Mouse (Mus musculus) neural tube, embryonic 15.5 days (tissue): ENCODE measurements around the gene F830045P16Rik. TPM values are rescaled to one million over a fixed set of nuclear protein-coding genes. Genes with fewer than 3 reads are reported as not detected.
"Not testable (repeated sequence)": the region's sequence is repeated elsewhere in the genome, so short reads cannot be mapped to it uniquely, and the experiment has no call there.

Experiments used
- ATAC-seq: fragments of 200-750 bp; cut with Nextera tagmentation; 2 replicates; pipeline ENCODE4 v1.8.0; 2017; ENCODE audit warnings: mild to moderate bottlenecking, moderate TSS enrichment, moderate library complexity; ENCODE audit not compliant: low FRiP score
- H3K27ac ChIP-seq: fragments of 300-500 bp; sonication (generic); replicated peaks from 2 replicates; pipeline ENCODE4 v1.5.1; 2015; ENCODE audit warnings: mild to moderate bottlenecking, inconsistent platforms
- H3K27me3 ChIP-seq: fragments of 300-500 bp; sonication (generic); replicated peaks from 2 replicates; pipeline ENCODE4 v1.6.1; 2015; ENCODE audit warnings: inconsistent platforms
- H3K36me3 ChIP-seq: fragments of 300-500 bp; sonication (generic); 2 replicates; pipeline ENCODE4 v1.6.1; 2015; ENCODE audit warnings: inconsistent platforms
- H3K4me1 ChIP-seq: fragments of 300-500 bp; sonication (generic); 2 replicates; pipeline ENCODE4 v1.6.1; 2015; ENCODE audit warnings: inconsistent platforms
- H3K4me2 ChIP-seq: fragments of 300-500 bp; sonication (generic); 2 replicates; pipeline ENCODE4 v1.6.1; 2015; ENCODE audit warnings: inconsistent platforms, mild to moderate bottlenecking, moderate library complexity
- H3K4me3 ChIP-seq: fragments of 300-500 bp; sonication (generic); replicated peaks from 2 replicates; pipeline ENCODE4 v1.5.1; 2015; ENCODE audit warnings: mild to moderate bottlenecking, inconsistent platforms
- H3K9ac ChIP-seq: fragments of 300-500 bp; sonication (generic); replicated peaks from 2 replicates; pipeline ENCODE4 v1.6.1; 2015; ENCODE audit warnings: mild to moderate bottlenecking, inconsistent platforms
- H3K9me3 ChIP-seq: fragments of 300-500 bp; sonication (generic); replicated peaks from 2 replicates; pipeline ENCODE4 v1.6.1; 2016; ENCODE audit warnings: inconsistent platforms
- WGBS: fragments of 180-500 bp; shearing (Covaris S2); methylation state at CpG from one replicate; pipeline ENCODE4 v1.1.7; 2015; ENCODE audit warnings: mixed read lengths; 5-methylcytosine and 5-hydroxymethylcytosine counted together
- polyA plus RNA-seq: library from polyadenylated mRNA; unstranded; fragments of >200 nt; fragmentation: Nextera tagmentation; extraction: Ambion mirVana; gene quantifications from 2 replicates; pipeline ENCODE4 v1.2.1, GENCODE M21; 2015

The F830045P16Rik gene
- polyA plus RNA-seq, 1 experiment from 2014 or later = not detected

- no peak overlapping the region for H3K4me2 ChIP-seq
- H3K9ac ChIP-seq = no peak overlapping the region
- H3K4me1 ChIP-seq = no peaks in the 10 kb centered on the region
- H3K27ac ChIP-seq = no peak overlapping the region
- no peaks in the 10 kb centered on the region for H3K27me3 ChIP-seq
- no peak overlapping the region for H3K4me3 ChIP-seq
- no peaks in the 10 kb centered on the region for H3K9me3 ChIP-seq
- 76% methylated on average over 2 of the region's 2 CpGs for WGBS
- ATAC-seq = no peak
- H3K36me3 ChIP-seq = no peaks in the 10 kb centered on the region
Measured at GRCm38 (mm10) chr2:129470839-129471238, 65.6 kb downstream of the F830045P16Rik start.

- not testable (repeated sequence) for H3K27me3 ChIP-seq, H3K4me1 ChIP-seq, H3K9ac ChIP-seq, H3K9me3 ChIP-seq, H3K27ac ChIP-seq, H3K36me3 ChIP-seq, H3K4me3 ChIP-seq, H3K4me2 ChIP-seq, ATAC-seq
- 100% methylated on average over 1 of the region's 1 CpGs for WGBS
Measured at GRCm38 (mm10) chr2:129438772-129439171, 97.6 kb downstream of the F830045P16Rik start.

- Histone ChIP-seq H3K9ac (no peak overlapping the region), H3K27ac (no peak overlapping the region), H3K4me2 (no peak overlapping the region), H3K4me3 (no peak overlapping the region), H3K27me3 (no peaks in the 10 kb centered on the region), H3K4me1 (no peaks in the 10 kb centered on the region), H3K36me3 (no peaks in the 10 kb centered on the region), H3K9me3 (no peaks in the 10 kb centered on the region)
- no peak for ATAC-seq
- 86% methylated on average over 1 of the region's 1 CpGs for WGBS
Measured at GRCm38 (mm10) chr2:129435154-129435553, 101.2 kb downstream of the F830045P16Rik start.

- ATAC-seq = no peak
- H3K27ac ChIP-seq = no peak overlapping the region
Measured at GRCm38 (mm10) chr2:129423741-129424140, 112.7 kb downstream of the F830045P16Rik start.

GRCm38 (mm10) chr2:129420897-129421561 lies 115.4 kb downstream of the F830045P16Rik start:
- no peak for ATAC-seq
- Histone ChIP-seq H3K4me2 (no peak overlapping the region), H3K4me3 (no peak overlapping the region), H3K27me3 (no peaks in the 10 kb centered on the region), H3K36me3 (no peaks in the 10 kb centered on the region), H3K9ac (no peak overlapping the region), H3K9me3 (no peaks in the 10 kb centered on the region), H3K27ac (no peak overlapping the region), H3K4me1 (no peaks in the 10 kb centered on the region)
- 91% methylated on average over 10 of the region's 10 CpGs for WGBS

More at GRCm38 (mm10) chr2:129423741-129424140, 112.7 kb downstream of the F830045P16Rik start:
- Histone ChIP-seq H3K9ac (no peak overlapping the region), H3K4me3 (no peak overlapping the region), H3K4me2 (no peak overlapping the region), H3K9me3 (no peaks in the 10 kb centered on the region), H3K4me1 (no peaks in the 10 kb centered on the region), H3K36me3 (no peaks in the 10 kb centered on the region), H3K27me3 (no peaks in the 10 kb centered on the region)
- WGBS = 57% methylated on average over 3 of the region's 3 CpGs

GRCm38 (mm10) chr2:129419361-129419880 lies 117.0 kb downstream of the F830045P16Rik start:
- H3K36me3 ChIP-seq = no peaks in the 10 kb centered on the region
- WGBS = 83% methylated on average over 3 of the region's 3 CpGs
- H3K4me1 ChIP-seq = no peaks in the 10 kb centered on the region

GRCm38 (mm10) chr2:129414593-129414992 lies 121.8 kb downstream of the F830045P16Rik start:
- H3K27ac ChIP-seq = no peak overlapping the region
- H3K9ac ChIP-seq = no peak overlapping the region
- no peaks in the 10 kb centered on the region for H3K4me1 ChIP-seq
- H3K36me3 ChIP-seq = no peaks in the 10 kb centered on the region
- H3K4me2 ChIP-seq = no peak overlapping the region
- no peaks in the 10 kb centered on the region for H3K9me3 ChIP-seq
- ATAC-seq = no peak
- H3K4me3 ChIP-seq = no peak overlapping the region
- H3K27me3 ChIP-seq = no peaks in the 10 kb centered on the region
- 77% methylated on average over 3 of the region's 3 CpGs for WGBS

More at GRCm38 (mm10) chr2:129419361-129419880, 117.0 kb downstream of the F830045P16Rik start:
- Histone ChIP-seq H3K9me3 (no peaks in the 10 kb centered on the region), H3K4me2 (no peak overlapping the region), H3K4me3 (no peak overlapping the region), H3K27ac (no peak overlapping the region), H3K27me3 (no peaks in the 10 kb centered on the region), H3K9ac (no peak overlapping the region)
- no peak for ATAC-seq

- Histone ChIP-seq H3K36me3 (no peaks in the 10 kb centered on the region), H3K4me3 (no peak overlapping the region), H3K9ac (no peak overlapping the region), H3K4me1 (no peaks in the 10 kb centered on the region), H3K27ac (no peak overlapping the region), H3K4me2 (no peak overlapping the region), H3K9me3 (no peaks in the 10 kb centered on the region), H3K27me3 (no peaks in the 10 kb centered on the region)
- WGBS = 71% methylated on average over 6 of the region's 6 CpGs
- no peak for ATAC-seq
Measured at GRCm38 (mm10) chr2:129413488-129413887, 122.9 kb downstream of the F830045P16Rik start.

GRCm38 (mm10) chr2:129411651-129412050 lies 124.8 kb downstream of the F830045P16Rik start:
- WGBS = 88% methylated on average over 3 of the region's 3 CpGs
- H3K27me3 ChIP-seq = no peaks in the 10 kb centered on the region
- no peaks in the 10 kb centered on the region for H3K9me3 ChIP-seq
- H3K4me2 ChIP-seq = no peak overlapping the region
- ATAC-seq = no peak
- no peak overlapping the region for H3K27ac ChIP-seq
- no peak overlapping the region for H3K9ac ChIP-seq
- H3K4me1 ChIP-seq = no peaks in the 10 kb centered on the region
- no peak overlapping the region for H3K4me3 ChIP-seq
- H3K36me3 ChIP-seq = no peaks in the 10 kb centered on the region

GRCm38 (mm10) chr2:129410344-129410743 lies 126.1 kb downstream of the F830045P16Rik start:
- no peak for ATAC-seq
- WGBS = 94% methylated on average over 7 of the region's 7 CpGs
- no peak overlapping the region for H3K9ac ChIP-seq
- H3K4me3 ChIP-seq = no peak overlapping the region
- no peaks in the 10 kb centered on the region for H3K4me1 ChIP-seq
- no peaks in the 10 kb centered on the region for H3K36me3 ChIP-seq
- H3K27me3 ChIP-seq = no peaks in the 10 kb centered on the region
- no peak overlapping the region for H3K4me2 ChIP-seq
- H3K9me3 ChIP-seq = no peaks in the 10 kb centered on the region
- no peak overlapping the region for H3K27ac ChIP-seq

GRCm38 (mm10) chr2:129408476-129408875 lies 127.9 kb downstream of the F830045P16Rik start:
- Histone ChIP-seq H3K4me2 (no peak overlapping the region; the same call in 1 of the 2 replicates), H3K36me3 (no peaks in the 10 kb centered on the region), H3K9ac (no peak overlapping the region), H3K4me1 (no peaks in the 10 kb centered on the region), H3K27ac (no peak overlapping the region), H3K9me3 (no peaks in the 10 kb centered on the region), H3K4me3 (no peak overlapping the region), H3K27me3 (no peaks in the 10 kb centered on the region)
- 23% methylated on average over 18 of the region's 18 CpGs for WGBS
- peak; percentile 90; the same call in 1 of the 2 replicates for ATAC-seq
